27 mouse cellular contexts compared by ENCODE assay signal in genomic region chr9:105847261-105847660, GRCm38 (mm10). TPM values are rescaled to one million over a fixed set of nuclear protein-coding genes. Genes with fewer than 3 reads are reported as not detected.
DNase-seq lines count a peak whose midpoint lies in the region; ATAC-seq lines count a peak whose summit lies in the region.
"Had no signal": no experiment of that assay in that cellular context is flagged by ENCODE, and none has a peak within 500 bp of the region (broad histone marks: within the 10 kb centered on the region; RNA-seq: fewer than 3 reads in every experiment).

No protein-coding gene starts in this region.

- no peaks in the 10 kb centered on the region for H3K4me1 ChIP-seq in embryonic facial prominence, embryonic 14.5 days (ENCODE audit: control insufficient read depth, insufficient read depth, low read length)
- H3K4me1 ChIP-seq in embryonic facial prominence, embryonic 10.5 days: 0 out of 2 replicates have a peak, but pooled peaks cover 4% of the 10 kb centered on the region
- H3K4me1 ChIP-seq in heart, embryonic 10.5 days: peaks cover 9% of the 10 kb centered on the region; the same call in 1 of the 2 replicates
- no peaks in the 10 kb centered on the region for H3K4me1 ChIP-seq in heart, embryonic 11.5 days (ENCODE audit: control insufficient read depth, insufficient read depth, low read length)
- H3K4me1 ChIP-seq: embryonic facial prominence, embryonic 15.5 days; hindbrain, embryonic 12.5 days; hindbrain, embryonic 15.5 days had no signal

- WGBS in embryonic facial prominence, embryonic 14.5 days: 89% methylated on average over 5 of the region's 5 CpGs
- WGBS in embryonic facial prominence, embryonic 10.5 days: 93% methylated on average over 5 of the region's 5 CpGs
- WGBS in heart, embryonic 10.5 days: 77% methylated on average over 5 of the region's 5 CpGs
- WGBS in heart, embryonic 11.5 days (ENCODE audit: insufficient replicate concordance): 74% methylated on average over 5 of the region's 5 CpGs

- intact Hi-C loops in heart, postnatal 10 days (cut with DNase I): no loop called here

- H3K27ac ChIP-seq in embryonic facial prominence, embryonic 14.5 days (replicated peaks; ENCODE audit: low read depth, low read length): no peak overlapping the region
- H3K27ac ChIP-seq in embryonic facial prominence, embryonic 10.5 days (replicated peaks): no peak overlapping the region
- H3K27ac ChIP-seq in heart, embryonic 10.5 days: no peak overlapping the region
- H3K27ac ChIP-seq in heart, embryonic 11.5 days (ENCODE audit: low read depth, low read length): no peak overlapping the region
- H3K27ac ChIP-seq: embryonic facial prominence, embryonic 15.5 days; heart, embryonic 13.5 days; hindbrain, embryonic 12.5 days; hindbrain, embryonic 15.5 days had no signal

- ATAC-seq in embryonic facial prominence, embryonic 14.5 days (ENCODE audit: low read depth): no peak
- ATAC-seq in heart, embryonic 11.5 days (replicated peaks; ENCODE audit: insufficient number of reproducible peaks, low FRiP score, low TSS enrichment): no peak
- ATAC-seq: activated CD4-positive, CD25-positive, alpha-beta regulatory T cell, adult 4 months; forebrain, embryonic 14.5 days; forebrain, postnatal 0 days; intestine, postnatal 0 days had no signal

- no peak overlapping the region for H3K4me3 ChIP-seq in embryonic facial prominence, embryonic 14.5 days (ENCODE audit: low read depth, low read length)
- no peak overlapping the region for H3K4me3 ChIP-seq in embryonic facial prominence, embryonic 10.5 days
- H3K4me3 ChIP-seq in heart, embryonic 10.5 days: no peak overlapping the region
- H3K4me3 ChIP-seq in heart, embryonic 11.5 days (ENCODE audit: low read depth, low read length): no peak overlapping the region
- H3K4me3 ChIP-seq: embryonic facial prominence, embryonic 15.5 days; heart, embryonic 13.5 days; hindbrain, embryonic 12.5 days; hindbrain, embryonic 15.5 days had no signal

- no peak overlapping the region for H3K9ac ChIP-seq in embryonic facial prominence, embryonic 14.5 days (ENCODE audit: low read depth, low read length)
- no peak overlapping the region for H3K9ac ChIP-seq in heart, embryonic 11.5 days (ENCODE audit: low read depth, low read length)
- H3K9ac ChIP-seq: embryonic facial prominence, embryonic 15.5 days; forebrain, postnatal 0 days; heart, embryonic 13.5 days; hindbrain, embryonic 12.5 days; hindbrain, embryonic 15.5 days had no signal

- H3K4me2 ChIP-seq in embryonic facial prominence, embryonic 14.5 days (ENCODE audit: low read depth, low read length): no peak overlapping the region
- no peak overlapping the region for H3K4me2 ChIP-seq in heart, embryonic 11.5 days
- H3K4me2 ChIP-seq: embryonic facial prominence, embryonic 15.5 days; heart, embryonic 13.5 days; hindbrain, embryonic 12.5 days; hindbrain, embryonic 15.5 days had no signal

- peaks cover 4% of the 10 kb centered on the region; the same call in 1 of the 2 replicates for H3K9me3 ChIP-seq in embryonic facial prominence, embryonic 14.5 days (ENCODE audit: control insufficient read depth, low read length)
- no peaks in the 10 kb centered on the region for H3K9me3 ChIP-seq in embryonic facial prominence, embryonic 10.5 days
- no peaks in the 10 kb centered on the region for H3K9me3 ChIP-seq in heart, embryonic 10.5 days
- H3K9me3 ChIP-seq in heart, embryonic 11.5 days (replicated peaks; ENCODE audit: control insufficient read depth, low read length): peaks cover 5% of the 10 kb centered on the region; the same call in 1 of the 2 replicates
- H3K9me3 ChIP-seq: embryonic facial prominence, embryonic 15.5 days; hindbrain, embryonic 12.5 days; hindbrain, embryonic 15.5 days had no signal

- peak; percentile 50 for DNase-seq in embryonic facial prominence, embryonic 14.5 days (ENCODE audit: low spot score)
- no peak for DNase-seq in embryonic facial prominence, embryonic 10.5 days (ENCODE audit: low spot score)
- peak; percentile 93 for DNase-seq in heart, adult 11 months
- DNase-seq in heart, postnatal 4 days: no peak
- peak; percentile 35 for DNase-seq in heart, embryonic 10.5 days (ENCODE audit: low spot score)
- DNase-seq in heart, postnatal 10 days: peak; percentile 25 to 38
- DNase-seq in heart, adult 8-10 months (ENCODE audit: low spot score): no peak
- DNase-seq: adrenal gland, adult 8-10 months; adrenal gland, postnatal 25 days; cerebellum, adult 11-12 months; cerebellum, adult 8-10 months; cerebellum, postnatal 10 days; cerebellum, postnatal 36 days; embryo, embryonic 11 days; forebrain, postnatal 0 days; gastrocnemius, postnatal 10 days; kidney, adult 2 months had no signal

- no peaks in the 10 kb centered on the region for H3K36me3 ChIP-seq in embryonic facial prominence, embryonic 14.5 days (ENCODE audit: control insufficient read depth, insufficient read depth, low read length)
- no peaks in the 10 kb centered on the region for H3K36me3 ChIP-seq in embryonic facial prominence, embryonic 10.5 days (replicated peaks)
- no peaks in the 10 kb centered on the region for H3K36me3 ChIP-seq in heart, embryonic 10.5 days
- no peaks in the 10 kb centered on the region for H3K36me3 ChIP-seq in heart, embryonic 11.5 days (ENCODE audit: control insufficient read depth, insufficient read depth, low read length)
- H3K36me3 ChIP-seq: embryonic facial prominence, embryonic 15.5 days; heart, embryonic 13.5 days; hindbrain, embryonic 12.5 days; hindbrain, embryonic 15.5 days had no signal

- no peaks in the 10 kb centered on the region for H3K27me3 ChIP-seq in embryonic facial prominence, embryonic 14.5 days (replicated peaks; ENCODE audit: control insufficient read depth, insufficient read depth, low read length)
- no peaks in the 10 kb centered on the region for H3K27me3 ChIP-seq in embryonic facial prominence, embryonic 10.5 days (replicated peaks; ENCODE audit: low read depth, poor library complexity, severe bottlenecking)
- no peaks in the 10 kb centered on the region for H3K27me3 ChIP-seq in heart, embryonic 10.5 days (ENCODE audit: insufficient read depth, poor library complexity, severe bottlenecking)
- peaks cover 2% of the 10 kb centered on the region; the same call in 1 of the 2 replicates for H3K27me3 ChIP-seq in heart, embryonic 11.5 days (ENCODE audit: control insufficient read depth, insufficient read depth, low read length)
- H3K27me3 ChIP-seq: embryonic facial prominence, embryonic 15.5 days; heart, embryonic 13.5 days; hindbrain, embryonic 12.5 days; hindbrain, embryonic 15.5 days had no signal

RNA-seq across cellular contexts. Expression of gene Col6a6, which starts 19.3 kb away (rescaled TPM):
- 7.8 and 8.0 TPM in 2 replicates for polyA plus RNA-seq in embryonic facial prominence, embryonic 14.5 days (2014; fragmentation: Nextera tagmentation; extraction: Ambion mirVana)
- 0.06 and 0.11 TPM in 2 replicates for polyA plus RNA-seq in embryonic facial prominence, embryonic 10.5 days (2016; fragmentation: Nextera tagmentation; extraction: Ambion mirVana)
- 10 to 100 TPM; 16.6 to 18.3 TPM for total RNA-seq in heart, postnatal 4 days (2021)
- 0.13 and 0.17 TPM in 2 replicates for polyA plus RNA-seq in heart, embryonic 10.5 days (2016; fragmentation: Nextera tagmentation; extraction: Ambion mirVana)
- 0.38 and 0.69 TPM in 2 replicates for polyA plus RNA-seq in heart, embryonic 11.5 days (2014; fragmentation: Nextera tagmentation; extraction: Ambion mirVana)
- total RNA-seq in heart, postnatal 10 days (2021): 10 to 100 TPM; 16.7 to 20.5 TPM
- total RNA-seq in heart, adult 8-10 months (2022): 1 to 10 TPM; 2.3 to 4.3 (median 3.4) TPM
- total RNA-seq: hematopoietic stem cell, adult 5-6 weeks had no signal
- polyA plus RNA-seq: activated CD4-positive, CD25-positive, alpha-beta regulatory T cell, adult 4 months; forebrain, embryonic 11.5 days; forebrain, embryonic 14.5 days had no signal

Comparison
In these comparisons a context has a peak if more than half of its experiments do, and no peak if none do; other contexts are left out.
1. DNase-seq: peak in embryonic facial prominence, embryonic 14.5 days (single experiment), heart, adult 11 months (single experiment), heart, embryonic 10.5 days (single experiment) and heart, postnatal 10 days (2 of 2); none in embryonic facial prominence, embryonic 10.5 days (single experiment), heart, postnatal 4 days (single experiment) and heart, adult 8-10 months (single experiment).